Mouse (Mus musculus): Measurements from ENCODE around the gene Gpkow.

DNA sequence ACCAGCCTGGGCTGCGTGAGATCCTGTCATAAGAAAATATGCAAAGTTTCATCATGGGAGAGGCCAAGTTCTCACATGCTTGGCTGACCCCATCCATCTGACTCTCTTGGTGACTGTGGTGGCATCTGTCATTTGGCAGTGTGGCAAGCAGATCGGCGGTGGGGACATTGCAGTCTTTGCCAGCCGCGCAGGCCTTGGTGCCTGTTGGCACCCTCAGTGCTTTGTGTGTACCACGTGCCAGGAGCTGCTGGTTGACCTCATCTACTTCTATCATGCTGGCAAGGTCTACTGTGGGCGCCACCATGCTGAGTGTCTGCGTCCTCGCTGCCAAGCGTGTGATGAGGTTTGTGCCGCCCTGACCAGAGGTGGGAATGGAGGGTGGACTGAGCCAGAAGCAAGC, 32.1 kb upstream of the Gpkow start:
- TF ChIP-seq USF1 (IDR thresholded peaks at IDR 0.05; ENCODE audit: low read depth) = no peak
- TF ChIP-seq MYOG (IDR thresholded peaks at IDR 0.05; ENCODE audit: control insufficient read depth in 1 of 3, insufficient read depth in 1 of 3, insufficient read length in 2 of 3, low read depth in 2 of 3) = no peak
- no peak for TF ChIP-seq POLR2A (IDR thresholded peaks at IDR 0.05; ENCODE audit: insufficient read length, low read depth)
- TF ChIP-seq CEBPB (IDR thresholded peaks at IDR 0.05; ENCODE audit: insufficient read depth, poor library complexity, severe bottlenecking) = no peak
- no peak for TF ChIP-seq POLR2AphosphoS2 (IDR thresholded peaks at IDR 0.05; ENCODE audit: insufficient read length, low read depth)
- no peak for TF ChIP-seq MAX (IDR thresholded peaks at IDR 0.05; ENCODE audit: low read depth)
